Mouse (Mus musculus): ENCODE results near the gene Nkain4.

The Nkain4 gene

GRCm38 (mm10) chr2:180893537-180894028 is 60.9 kb downstream of the Nkain4 start:
- no peak for DNase-seq

GRCm38 (mm10) chr2:180892841-180893521 is 61.5 kb downstream of the Nkain4 start:
- no peak for DNase-seq

DNA sequence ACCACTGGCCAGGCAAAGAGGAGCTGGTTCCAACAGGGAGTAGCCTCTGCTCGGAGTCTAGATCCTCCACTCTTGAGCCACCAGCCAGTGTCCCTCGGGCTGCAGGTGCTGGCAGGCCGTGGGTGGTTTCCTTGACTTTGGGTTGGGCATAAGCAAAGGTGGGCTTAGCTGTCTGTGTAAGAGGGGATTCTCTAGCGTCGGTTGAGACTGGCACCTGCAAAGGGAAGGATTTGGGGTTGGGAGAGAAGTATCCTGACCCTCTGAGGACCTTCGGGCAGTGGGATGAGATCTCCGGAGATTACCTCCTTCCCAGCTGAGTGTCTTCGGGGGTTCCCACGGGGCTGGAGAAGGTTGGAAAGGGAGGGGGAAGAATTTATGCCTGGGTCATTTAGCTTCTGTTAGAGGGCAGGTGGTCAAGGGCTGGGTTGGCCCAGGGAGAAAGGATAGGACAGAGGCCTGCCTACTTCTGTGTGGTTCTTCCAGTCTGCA is 62.6 kb downstream of the Nkain4 start:
- DNase-seq, result no peak

DNA sequence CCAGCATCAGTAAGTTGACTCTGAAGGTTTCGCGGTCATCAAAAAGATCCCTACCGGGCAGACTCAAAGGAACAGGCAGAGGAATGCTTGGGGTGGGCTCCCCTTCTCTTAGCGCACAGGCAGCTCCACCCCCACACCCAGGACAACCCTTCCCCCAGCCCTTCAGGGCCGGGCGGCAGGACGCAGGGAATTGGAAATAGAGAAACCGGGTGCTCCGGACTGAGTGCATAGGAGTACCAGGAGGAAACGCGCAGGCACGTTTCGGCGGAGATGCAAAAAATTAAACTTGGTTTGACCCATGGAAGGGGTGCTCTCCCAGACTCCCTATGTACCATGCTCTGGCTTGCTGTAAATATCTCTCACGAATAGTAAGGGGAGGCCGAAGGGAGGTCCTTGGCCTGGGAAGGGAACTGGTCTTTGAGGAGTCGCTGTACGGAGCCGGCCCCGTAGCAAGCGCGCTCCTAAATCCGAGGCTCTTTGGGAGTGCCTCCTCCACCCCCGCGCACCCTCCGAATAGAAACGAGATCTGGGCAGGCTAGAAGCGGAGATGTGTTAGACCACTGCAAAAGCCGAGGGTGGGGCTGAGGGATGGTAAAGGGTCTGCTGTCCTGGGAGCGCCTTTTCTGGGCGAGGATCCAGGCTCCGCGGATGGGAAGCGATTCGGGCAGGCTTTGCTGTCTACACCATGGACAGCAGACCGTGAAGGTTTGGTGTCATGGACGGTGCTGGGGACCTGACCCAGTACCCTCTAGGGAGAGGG is 63.2 kb downstream of the Nkain4 start:
- DNase-seq, result no peak

- no peak for DNase-seq
These were observed 64.0 kb downstream of the Nkain4 start for GRCm38 (mm10) chr2:180890422-180891074.

DNA sequence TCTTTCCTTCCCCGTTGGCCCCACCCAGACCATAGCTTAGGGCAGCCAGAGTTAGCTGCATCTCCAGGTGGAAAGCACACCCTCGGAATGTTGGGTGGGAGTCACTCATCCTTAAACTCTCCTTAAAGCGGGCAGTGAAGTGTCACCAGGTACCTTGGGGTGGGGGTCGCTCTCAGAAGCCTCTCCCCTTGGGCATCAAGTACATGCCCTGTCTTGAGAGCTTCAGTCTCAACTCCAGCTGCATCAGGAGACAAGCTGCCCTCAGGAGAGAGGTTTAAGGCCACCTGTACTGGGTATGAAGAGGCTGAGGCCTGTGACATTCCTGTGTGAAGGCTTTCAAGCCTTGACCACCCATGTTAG is 64.6 kb downstream of the Nkain4 start:
- no peak for DNase-seq

DNA sequence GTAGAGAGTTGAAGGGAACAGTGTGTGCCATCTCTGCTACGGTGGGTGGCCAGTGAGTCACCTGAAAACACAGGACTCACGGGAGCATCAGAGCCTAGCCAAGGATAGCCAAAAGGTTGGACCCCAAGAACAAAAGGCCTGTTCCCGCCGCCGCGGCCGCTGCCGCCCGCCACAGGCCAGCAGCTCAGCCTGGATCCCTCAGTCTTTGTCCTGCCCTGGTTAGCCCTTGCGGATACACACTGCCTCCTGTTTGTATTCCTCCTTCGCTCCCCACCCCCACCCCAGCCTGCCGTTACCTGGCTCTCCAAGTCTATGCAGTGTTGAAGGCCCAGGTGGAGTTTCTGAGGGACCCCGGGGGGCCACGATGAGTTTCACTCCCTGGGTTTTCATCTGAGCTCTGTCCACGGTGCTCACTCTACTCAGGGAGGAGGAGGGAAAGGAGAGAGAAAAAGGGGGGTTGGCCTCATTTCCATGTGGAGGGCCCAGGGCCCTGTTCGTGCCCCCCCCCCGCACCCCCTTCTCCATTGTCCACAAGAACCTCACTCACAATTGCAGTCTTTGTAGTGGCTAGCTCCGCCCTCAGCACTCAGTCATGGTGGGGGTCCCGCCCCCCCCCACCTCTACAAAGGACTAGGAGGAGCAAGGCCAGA is 65.1 kb downstream of the Nkain4 start:
- DNase-seq, result no peak

GRCm38 (mm10) chr2:180885270-180885669 is 69.2 kb downstream of the Nkain4 start:
- no peak for DNase-seq

Measured in lung, postnatal 14 days (tissue).